In the genomic region with DNA sequence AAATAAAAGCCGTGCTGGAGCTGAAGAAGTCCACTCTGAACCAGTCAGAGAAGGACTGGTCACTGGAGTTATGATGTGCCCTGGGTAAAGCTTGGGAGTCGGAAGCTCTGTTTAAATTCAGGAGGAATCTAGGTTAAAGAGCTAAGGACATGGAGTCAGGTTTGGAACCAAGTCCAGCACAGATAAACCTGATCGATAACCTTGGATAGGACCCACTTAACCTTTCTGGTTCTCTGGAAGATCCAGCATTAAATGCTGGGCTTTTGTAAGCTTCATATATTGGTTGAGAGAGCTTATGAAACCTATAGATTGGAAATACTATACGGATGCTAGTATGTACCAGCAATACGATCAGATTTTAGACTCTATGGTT, we compare ENCODE assay signal across 8 mouse cellular contexts. TPM values are rescaled to one million over a fixed set of nuclear protein-coding genes. Genes with fewer than 3 reads are reported as not detected.
DNase-seq lines count a peak whose midpoint lies in the region; ATAC-seq and TF ChIP-seq lines count a peak whose summit lies in the region.

No protein-coding gene starts in this region.

- DNase-seq in kidney, adult 2 months: no peak
- no peak for DNase-seq in kidney, adult 18-20 months
- DNase-seq in hindbrain, embryonic 14.5 days (ENCODE audit: low spot score): no peak
- no peak for DNase-seq in midbrain, embryonic 14.5 days
- no peak for DNase-seq in adrenal gland, postnatal 14 days
- DNase-seq in kidney, adult 8-10 months: no peak
- DNase-seq in adrenal gland, postnatal 10 days: no peak

- H3K4me2 ChIP-seq in hindbrain, embryonic 14.5 days (replicated peaks): peak overlapping the region; percentile 86
- peak overlapping the region; percentile 68 for H3K4me2 ChIP-seq in midbrain, embryonic 14.5 days (ENCODE audit: low read length)

- no peak for ATAC-seq in hindbrain, embryonic 14.5 days (ENCODE audit: low FRiP score)
- ATAC-seq in midbrain, embryonic 14.5 days (ENCODE audit: low FRiP score, low TSS enrichment): no peak

- H3K9me3 ChIP-seq in hindbrain, embryonic 14.5 days (ENCODE audit: control insufficient read depth, low read length): no peaks in the 10 kb centered on the region
- H3K9me3 ChIP-seq in midbrain, embryonic 14.5 days (ENCODE audit: control insufficient read depth, low read length): no peaks in the 10 kb centered on the region

- peaks cover 6% of the 10 kb centered on the region; the same call in 1 of the 2 replicates for H3K4me1 ChIP-seq in kidney, adult 2 months (ENCODE audit: control insufficient read depth, insufficient read depth, low read length)
- H3K4me1 ChIP-seq in bone marrow macrophage, adult 2 months (ENCODE audit: control insufficient read depth, insufficient read depth, low read length): peaks cover 11% of the 10 kb centered on the region
- H3K4me1 ChIP-seq in hindbrain, embryonic 14.5 days (replicated peaks; ENCODE audit: control insufficient read depth, insufficient read depth, low read length): peaks cover 29% of the 10 kb centered on the region
- H3K4me1 ChIP-seq in midbrain, embryonic 14.5 days (ENCODE audit: control insufficient read depth, insufficient read depth, low read length): peaks cover 23% of the 10 kb centered on the region

- peak overlapping the region; percentile 89 for H3K9ac ChIP-seq in hindbrain, embryonic 14.5 days
- H3K9ac ChIP-seq in midbrain, embryonic 14.5 days (replicated peaks; ENCODE audit: low read length): peak overlapping the region; percentile 82

- H3K36me3 ChIP-seq in kidney, adult 2 months (ENCODE audit: control insufficient read depth, insufficient read depth, low read length): no peaks in the 10 kb centered on the region
- peaks cover 4% of the 10 kb centered on the region; the same call in 1 of the 2 replicates for H3K36me3 ChIP-seq in hindbrain, embryonic 14.5 days (replicated peaks; ENCODE audit: control insufficient read depth, insufficient read depth)
- no peaks in the 10 kb centered on the region for H3K36me3 ChIP-seq in midbrain, embryonic 14.5 days (ENCODE audit: control insufficient read depth, insufficient read depth, low read length)

- H3K4me3 ChIP-seq in kidney, adult 2 months (ENCODE audit: insufficient read depth, low read depth, low read length): peak overlapping the region; percentile 69
- peak overlapping the region; percentile 84 for H3K4me3 ChIP-seq in bone marrow macrophage, adult 2 months (ENCODE audit: insufficient read depth, low read length)
- H3K4me3 ChIP-seq in hindbrain, embryonic 14.5 days (replicated peaks; ENCODE audit: low read length): peak overlapping the region; percentile 83
- H3K4me3 ChIP-seq in midbrain, embryonic 14.5 days (replicated peaks; ENCODE audit: low read depth, low read length): peak overlapping the region; percentile 83

- no peaks in the 10 kb centered on the region for H3K27me3 ChIP-seq in kidney, adult 2 months (replicated peaks; ENCODE audit: control insufficient read depth, insufficient read depth, low read length)
- H3K27me3 ChIP-seq in hindbrain, embryonic 14.5 days (ENCODE audit: control insufficient read depth, insufficient read depth, low read length): no peaks in the 10 kb centered on the region
- no peaks in the 10 kb centered on the region for H3K27me3 ChIP-seq in midbrain, embryonic 14.5 days (ENCODE audit: control insufficient read depth, insufficient read depth, low read length)

- no peak for TF ChIP-seq POLR2A in kidney, adult 2 months (IDR thresholded peaks at IDR 0.05; ENCODE audit: low read depth, low read length)
- no peak for TF ChIP-seq POLR2A in bone marrow macrophage, adult 2 months (IDR thresholded peaks at IDR 0.05; ENCODE audit: borderline replicate concordance, low read depth, low read length)

- TF ChIP-seq CTCF in kidney, adult 2 months (conservative IDR thresholded peaks at IDR 0.05; ENCODE audit: insufficient read depth, insufficient read length, low read depth, low read length): no peak
- TF ChIP-seq CTCF in bone marrow macrophage, adult 2 months (IDR thresholded peaks at IDR 0.05; ENCODE audit: low read depth, low read length): no peak

- WGBS in kidney, adult 2 months: 13% methylated on average over 5 of the region's 5 CpGs
- 26% methylated on average over 5 of the region's 5 CpGs for WGBS in hindbrain, embryonic 14.5 days
- 26% methylated on average over 5 of the region's 5 CpGs for WGBS in midbrain, embryonic 14.5 days

- H3K27ac ChIP-seq in kidney, adult 2 months (ENCODE audit: insufficient read depth, low read depth, low read length): peak overlapping the region; percentile 52; the same call in 1 of the 2 replicates
- peak overlapping the region; percentile 39; the same call in 1 of the 2 replicates for H3K27ac ChIP-seq in bone marrow macrophage, adult 2 months (ENCODE audit: insufficient read depth, low read depth, low read length)
- peak overlapping the region; percentile 89 for H3K27ac ChIP-seq in hindbrain, embryonic 14.5 days
- peak overlapping the region; percentile 83 for H3K27ac ChIP-seq in midbrain, embryonic 14.5 days (replicated peaks; ENCODE audit: low read depth, low read length)

RNA-seq across cellular contexts. Expression of gene Fam222b, which starts 0.7 kb away (rescaled TPM):
- 13.4 and 14.7 TPM in 2 replicates for polyA plus RNA-seq in kidney, adult 2 months (2012; rRNA removed)
- 9.7 and 11.4 TPM in 2 replicates for polyA plus RNA-seq in bone marrow macrophage, adult 2 months (2012; ENCODE audit: insufficient read depth, insufficient read length, missing spikeins)
- 28.7 and 31.0 TPM in 2 replicates for polyA plus RNA-seq in hindbrain, embryonic 14.5 days (2014; fragmentation: Nextera tagmentation; extraction: Ambion mirVana)
- polyA plus RNA-seq in midbrain, embryonic 14.5 days (2014; fragmentation: Nextera tagmentation; extraction: Ambion mirVana): 29.3 and 30.4 TPM in 2 replicates
- 18.1 and 19.1 TPM in 2 replicates for total RNA-seq in adrenal gland, postnatal 14 days (2021)
- 10 to 100 TPM; 14.7 to 15.3 TPM for total RNA-seq in adrenal gland, postnatal 10 days (2021)

RNA-seq across cellular contexts. Expression of gene Eral1, which starts 14.9 kb away (rescaled TPM):
- 39.1 and 41.6 TPM in 2 replicates for polyA plus RNA-seq in kidney, adult 2 months (2012; rRNA removed)
- 18.4 and 19.5 TPM in 2 replicates for polyA plus RNA-seq in bone marrow macrophage, adult 2 months (2012; ENCODE audit: insufficient read depth, insufficient read length, missing spikeins)
- polyA plus RNA-seq in hindbrain, embryonic 14.5 days (2014; fragmentation: Nextera tagmentation; extraction: Ambion mirVana): 30.3 and 32.6 TPM in 2 replicates
- 33.2 and 35.8 TPM in 2 replicates for polyA plus RNA-seq in midbrain, embryonic 14.5 days (2014; fragmentation: Nextera tagmentation; extraction: Ambion mirVana)
- 28.8 and 31.6 TPM in 2 replicates for total RNA-seq in adrenal gland, postnatal 14 days (2021)
- total RNA-seq in adrenal gland, postnatal 10 days (2021): 10 to 100 TPM; 30.4 to 35.0 TPM

RNA-seq across cellular contexts. Expression of gene Flot2, which starts 57.4 kb away (rescaled TPM):
- polyA plus RNA-seq in kidney, adult 2 months (2012; rRNA removed): 95.0 and 96.9 TPM in 2 replicates
- 59.0 and 64.0 TPM in 2 replicates for polyA plus RNA-seq in bone marrow macrophage, adult 2 months (2012; ENCODE audit: insufficient read depth, insufficient read length, missing spikeins)
- 92.4 and 98.4 TPM in 2 replicates for polyA plus RNA-seq in hindbrain, embryonic 14.5 days (2014; fragmentation: Nextera tagmentation; extraction: Ambion mirVana)
- 57.4 and 64.8 TPM in 2 replicates for polyA plus RNA-seq in midbrain, embryonic 14.5 days (2014; fragmentation: Nextera tagmentation; extraction: Ambion mirVana)
- total RNA-seq in adrenal gland, postnatal 14 days (2021): 74.3 and 81.5 TPM in 2 replicates
- total RNA-seq in adrenal gland, postnatal 10 days (2021): 10 to 100 TPM; 79.1 to 95.9 TPM

Comparison
In these comparisons a context has a peak if more than half of its experiments do, and no peak if none do; other contexts are left out.
1. H3K27ac ChIP-seq: peak in every context shown above with its lines; median percentile 89 in hindbrain, embryonic 14.5 days; 83 in midbrain, embryonic 14.5 days; 52 in kidney, adult 2 months; 39 in bone marrow macrophage, adult 2 months.